Mouse (Mus musculus): ENCODE measurements at regions not wholly inside any gene's neighbourhood (a gene's known extent, or its start where the extent isn't known, plus 50 kb on each side); places are given as distances from the start of the nearest gene placed in this dataset.

GRCm38 (mm10) chr11:51911481-51911880 is 54.0 kb upstream of the Jade2 start:
- DNase-seq: no peak

GRCm38 (mm10) chr11:51915656-51916032 is 51.8 kb upstream of the Cdkn2aipnl start:
- no peak for DNase-seq

GRCm38 (mm10) chr11:51916033-51916929 is 51.2 kb upstream of the Cdkn2aipnl start:
- peak; percentile 41 to 62 for DNase-seq

All from thymus, postnatal 36 days (tissue).